Mouse (Mus musculus) CD8-positive naive resting alpha-beta T cell, adult 2 months (primary cell): Measurements from ENCODE around the gene Olfr824.
"Not testable (repeated sequence)": the region's sequence is repeated elsewhere in the genome, so short reads cannot be mapped to it uniquely, and the experiment has no call there.

Experiments used
- DNase-seq, 2 experiments: peaks; one replicate each; pipeline ENCODE4 v3.0.0; 2022; ENCODE audit warnings: low read depth in 2 of 2, low spot score in 2 of 2

Olfr824 gene

DNA sequence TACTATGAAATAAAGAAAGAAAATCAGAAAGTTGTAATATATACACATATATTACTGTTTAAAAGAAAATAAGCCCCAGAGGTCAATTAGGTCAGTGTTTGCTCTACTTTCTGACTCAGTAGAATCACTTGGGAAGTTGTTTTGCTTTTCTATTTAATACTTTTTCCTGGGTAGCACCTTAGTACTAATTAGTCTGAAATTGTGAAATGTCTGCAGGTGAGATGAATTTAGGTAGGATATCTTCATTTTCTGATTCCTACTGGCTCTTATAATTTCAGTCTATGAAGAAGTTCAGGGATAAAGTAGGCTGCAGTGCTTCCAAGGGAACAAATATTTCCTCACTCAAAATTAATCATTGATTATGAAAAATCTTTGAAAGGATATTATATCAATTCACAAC, at the start of gene Olfr824:
TSS of gene Olfr824 (minus strand) at position 101 of the 400 bp plus-strand sequence.
- not testable (repeated sequence) for DNase-seq

DNA sequence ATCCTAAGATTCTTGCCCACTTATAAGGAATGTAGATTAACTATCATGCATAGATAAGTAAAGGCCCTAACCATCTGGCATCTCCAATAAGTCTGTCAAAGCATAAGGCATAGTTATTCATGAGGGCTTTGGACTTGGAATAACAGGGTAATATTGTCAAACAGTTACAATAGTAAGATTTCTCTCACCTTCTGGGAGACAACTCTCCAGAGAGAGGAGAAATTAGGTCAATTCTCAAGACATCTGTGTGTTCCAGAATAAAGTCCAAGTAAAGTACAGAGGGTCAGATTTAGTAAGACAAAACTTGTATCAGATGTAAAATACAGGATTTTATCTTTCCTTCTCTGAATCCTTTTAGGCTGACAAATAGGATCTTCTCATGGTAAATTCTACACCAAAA, 36.9 kb upstream of the Olfr824 start, which contains the start of gene Olfr825:
TSS of gene Olfr825 (minus strand) at position 101 of the 400 bp plus-strand sequence.
- DNase-seq: no peak

DNA sequence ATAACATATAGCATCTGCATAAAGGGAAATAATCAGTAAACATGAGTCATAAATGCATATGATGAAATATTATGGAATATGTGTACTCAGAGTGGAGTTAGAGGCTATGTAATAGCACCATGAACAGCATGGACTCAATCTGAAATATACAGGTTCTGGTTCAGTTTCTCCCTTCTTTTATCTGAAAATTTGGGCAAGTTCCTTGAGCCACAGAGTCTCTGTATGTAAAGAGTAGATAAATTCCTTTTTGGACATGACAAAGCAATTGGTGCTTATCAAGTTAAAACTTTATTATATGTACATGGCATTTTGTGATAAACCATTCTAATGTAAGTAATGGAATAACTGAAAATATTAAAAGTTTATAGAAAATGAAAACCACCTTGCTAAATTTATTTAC, 35.4 kb upstream of the Olfr824 start:
- DNase-seq: no peak

DNA sequence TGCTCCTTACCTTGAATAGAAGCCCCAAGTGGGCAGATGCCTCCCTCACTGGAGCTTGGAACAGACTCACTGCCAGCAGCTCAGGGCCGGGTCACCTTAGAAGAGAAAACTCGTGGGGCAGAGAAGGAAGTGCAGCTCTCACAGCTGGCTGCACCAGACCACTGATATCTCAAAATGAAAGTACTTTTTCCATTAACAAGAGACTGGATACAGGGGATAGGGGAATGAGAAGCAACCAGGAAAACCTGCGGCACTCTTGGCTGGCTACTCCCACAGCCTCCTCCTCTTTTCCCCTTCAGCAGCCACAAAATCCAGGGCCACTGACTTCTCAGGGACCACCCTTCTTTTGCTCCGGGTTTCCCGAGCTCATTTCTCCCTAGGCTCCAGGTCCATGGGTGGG, 14.3 kb upstream of the Olfr824 start:
- DNase-seq: no peak

- DNase-seq: not testable (repeated sequence)
Measured at GRCm38 (mm10) chr10:130142481-130142880, 12.7 kb upstream of the Olfr824 start.

- DNase-seq: no peak
Measured at GRCm38 (mm10) chr10:130134811-130135210, 5.0 kb upstream of the Olfr824 start.

GRCm38 (mm10) chr10:130116045-130116444, 13.8 kb downstream of the Olfr824 start:
- not testable (repeated sequence) for DNase-seq

DNA sequence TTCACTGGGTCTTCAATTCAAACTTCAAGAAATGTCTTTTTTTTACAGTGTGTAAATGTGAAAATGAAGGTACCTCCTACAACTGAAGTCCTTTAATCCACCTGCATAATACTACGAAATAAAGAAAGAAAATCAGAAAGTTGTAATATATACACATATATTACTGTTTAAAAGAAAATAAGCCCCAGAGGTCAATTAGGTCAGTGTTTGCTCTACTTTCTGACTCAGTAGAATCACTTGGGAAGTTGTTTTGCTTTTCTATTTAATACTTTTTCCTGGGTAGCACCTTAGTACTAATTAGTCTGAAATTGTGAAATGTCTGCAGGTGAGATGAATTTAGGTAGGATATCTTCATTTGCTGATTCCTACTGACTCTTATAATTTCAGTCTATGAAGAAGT, 14.5 kb downstream of the Olfr824 start, which contains the start of gene Olfr823:
TSS of gene Olfr823 (minus strand) at position 101 of the 400 bp plus-strand sequence.
- DNase-seq: not testable (repeated sequence)

- no peak for DNase-seq
Measured at GRCm38 (mm10) chr10:130096104-130096503, 33.7 kb downstream of the Olfr824 start.

- no peak for DNase-seq
Measured at GRCm38 (mm10) chr10:130092838-130093440, 36.9 kb downstream of the Olfr824 start.
